Mouse (Mus musculus): ENCODE data around the gene Hist1h4j.
A peak's percentile ranks its signal among the peaks of the same experiment; 100 is the strongest.

The Hist1h4j gene

DNA sequence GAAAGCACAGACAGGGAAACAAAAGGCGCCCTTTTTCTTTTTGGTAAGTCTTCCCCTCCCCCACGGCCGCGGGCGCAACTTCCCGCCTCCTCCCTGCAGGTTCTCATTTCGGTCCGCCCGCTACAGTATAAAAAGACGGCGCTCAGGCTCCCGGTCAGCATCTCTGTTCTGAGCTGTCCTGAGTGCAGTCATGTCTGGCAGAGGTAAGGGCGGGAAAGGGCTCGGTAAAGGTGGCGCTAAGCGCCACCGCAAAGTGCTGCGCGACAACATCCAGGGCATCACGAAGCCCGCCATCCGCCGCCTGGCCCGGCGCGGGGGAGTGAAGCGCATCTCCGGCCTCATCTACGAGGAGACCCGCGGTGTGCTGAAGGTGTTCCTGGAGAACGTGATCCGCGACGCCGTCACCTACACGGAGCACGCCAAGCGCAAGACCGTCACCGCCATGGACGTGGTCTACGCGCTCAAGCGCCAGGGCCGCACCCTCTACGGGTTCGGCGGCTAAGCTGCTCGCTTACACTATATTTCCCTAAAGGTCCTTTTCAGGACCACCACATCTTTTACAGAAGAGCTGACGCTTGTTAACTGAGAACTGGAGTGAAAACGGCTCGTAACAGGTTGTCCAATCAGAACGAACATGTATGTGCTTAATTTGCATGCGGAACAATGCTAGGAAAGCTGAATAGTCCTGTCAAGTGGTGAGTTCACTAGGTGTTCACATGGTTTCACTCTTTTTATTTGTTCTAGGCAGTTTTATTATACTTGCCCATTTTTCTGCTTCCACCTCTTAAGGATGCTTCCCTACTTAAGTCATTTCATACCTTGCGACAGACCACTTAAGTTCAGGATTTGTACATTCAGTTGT is at the start of gene Hist1h4j:
Gene Hist1h4j, plus strand, starts transcription at position 159 of the 862 bp plus-strand sequence.
- peak; percentile 94 for DNase-seq (ENCODE audit: low read depth, low spot score)

DNA sequence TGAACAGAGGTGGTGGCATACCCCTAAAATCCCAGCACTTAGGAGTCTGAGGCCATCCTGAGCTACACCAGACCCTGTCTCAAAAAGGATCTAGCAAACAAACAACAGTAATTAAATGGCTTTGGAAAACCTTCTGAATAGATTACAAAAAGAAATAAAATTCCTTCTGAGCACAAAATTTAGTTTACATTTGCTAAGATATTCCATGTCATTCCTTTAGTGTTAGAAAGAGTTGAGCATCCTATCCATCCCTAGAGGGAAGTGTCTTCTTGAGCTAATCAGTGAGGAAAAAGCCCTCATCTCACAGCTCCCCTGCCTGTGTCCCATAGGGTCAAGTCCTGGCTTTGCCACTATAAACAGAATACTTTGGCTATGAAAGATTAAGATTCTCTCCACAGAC is 37.1 kb upstream of the Hist1h4j start, which contains the start of gene Olfr1359:
Gene Olfr1359, plus strand, starts transcription at position 301 of the 400 bp plus-strand sequence.
- no peak for DNase-seq (ENCODE audit: low read depth, low spot score)

DNA sequence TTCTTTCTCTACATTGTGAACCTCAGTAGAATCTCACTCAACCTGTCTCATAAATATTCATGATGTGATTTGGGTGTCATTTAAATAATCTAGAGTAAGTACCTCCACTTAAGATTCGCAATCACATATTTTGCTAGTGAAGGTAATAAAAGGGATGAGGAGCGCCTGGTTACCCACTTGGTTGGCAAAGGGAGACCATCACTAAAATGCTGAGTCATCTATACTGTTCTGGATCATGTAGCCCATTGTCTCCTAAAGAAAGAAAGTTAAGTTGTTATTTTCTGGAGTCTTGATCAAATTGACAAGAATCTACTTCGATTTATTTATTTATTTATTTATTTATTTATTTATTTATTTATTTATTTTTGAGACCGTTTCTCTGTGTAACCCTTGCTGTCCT is 28.2 kb upstream of the Hist1h4j start:
- DNase-seq (ENCODE audit: low read depth, low spot score) = no peak

DNA sequence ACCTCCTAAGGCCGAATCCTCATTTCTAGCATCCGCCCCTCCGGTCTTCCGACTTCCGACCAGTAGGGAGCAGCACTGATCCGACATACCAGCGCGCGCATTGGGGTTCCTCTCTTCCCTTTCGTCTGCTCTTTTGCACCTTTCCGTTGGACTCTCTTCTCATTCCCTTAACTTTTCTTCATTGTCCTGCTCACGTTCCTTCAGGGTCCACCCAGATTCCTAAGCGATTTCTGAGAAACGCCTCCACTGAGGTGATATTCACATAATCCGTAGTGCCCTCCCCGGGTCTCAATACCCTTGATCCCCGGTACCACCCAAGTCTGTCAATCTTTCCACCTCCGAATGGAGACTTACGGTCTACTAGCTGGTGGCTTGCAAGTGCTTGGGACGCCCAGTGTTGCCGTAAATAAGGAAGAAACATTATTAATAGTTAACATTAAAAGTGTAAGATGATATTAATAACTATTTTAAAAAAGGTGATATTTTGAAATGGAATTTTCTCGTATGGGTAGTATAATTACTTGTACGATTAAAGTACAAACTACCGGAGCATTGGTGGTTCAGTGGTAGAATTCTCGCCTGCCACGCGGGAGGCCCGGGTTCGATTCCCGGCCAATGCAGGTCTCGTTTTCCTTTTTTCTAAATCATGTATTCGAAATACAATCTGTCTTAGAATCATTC is 24.7 kb upstream of the Hist1h4j start:
- peak; percentile 91 for DNase-seq (ENCODE audit: low read depth, low spot score)

DNA sequence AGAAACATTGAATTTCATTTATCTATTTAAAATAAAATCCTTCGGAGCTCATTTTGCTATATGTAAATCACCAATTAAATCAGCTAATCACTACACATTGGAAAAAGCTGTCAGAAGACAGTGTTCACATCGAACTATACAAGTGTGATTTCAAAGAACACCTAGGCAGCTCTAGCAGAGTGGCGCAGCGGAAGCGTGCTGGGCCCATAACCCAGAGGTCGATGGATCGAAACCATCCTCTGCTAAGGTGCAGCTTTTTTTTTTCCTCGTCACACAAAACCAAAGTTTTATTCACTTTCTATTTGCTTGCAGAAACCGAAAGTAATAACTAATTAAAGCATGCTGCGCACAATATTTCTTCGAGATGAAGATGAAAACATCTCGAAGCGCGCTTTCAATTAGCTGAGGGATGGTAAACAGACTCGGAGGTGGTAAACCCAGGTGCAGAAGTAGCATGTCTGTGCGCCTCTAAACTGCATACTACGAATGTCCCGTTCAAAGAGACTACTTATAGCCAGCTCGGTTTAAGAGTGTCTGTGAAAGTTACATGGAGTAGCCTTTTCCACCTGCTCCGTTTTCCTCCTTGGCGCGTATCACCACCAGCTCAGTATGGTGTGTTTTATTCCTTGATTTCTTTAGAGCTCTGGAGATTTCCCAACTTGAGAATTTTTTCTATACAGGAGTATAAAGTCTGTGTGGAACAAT is 23.9 kb upstream of the Hist1h4j start:
- DNase-seq (ENCODE audit: low read depth, low spot score) = peak; percentile 74

DNA sequence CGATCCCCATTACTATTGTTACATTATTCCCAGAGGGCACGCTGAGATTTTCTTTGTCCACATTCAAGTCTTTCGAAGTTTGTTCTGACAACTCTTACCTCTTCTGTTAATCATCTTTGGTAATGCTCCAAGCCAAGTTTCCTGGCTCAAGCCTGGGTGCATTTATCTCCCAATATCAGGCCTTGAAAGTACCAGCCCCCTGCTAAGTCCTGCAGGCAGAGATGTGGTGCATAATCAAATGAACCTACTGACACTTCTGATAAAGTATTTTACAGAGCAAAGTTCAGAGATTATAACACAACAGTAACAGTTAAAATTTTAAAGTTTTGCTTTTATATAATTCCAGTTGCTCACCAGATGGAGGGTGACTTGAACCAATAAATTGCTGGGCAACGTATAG is 23.2 kb upstream of the Hist1h4j start:
- no peak for DNase-seq (ENCODE audit: low read depth, low spot score)

DNA sequence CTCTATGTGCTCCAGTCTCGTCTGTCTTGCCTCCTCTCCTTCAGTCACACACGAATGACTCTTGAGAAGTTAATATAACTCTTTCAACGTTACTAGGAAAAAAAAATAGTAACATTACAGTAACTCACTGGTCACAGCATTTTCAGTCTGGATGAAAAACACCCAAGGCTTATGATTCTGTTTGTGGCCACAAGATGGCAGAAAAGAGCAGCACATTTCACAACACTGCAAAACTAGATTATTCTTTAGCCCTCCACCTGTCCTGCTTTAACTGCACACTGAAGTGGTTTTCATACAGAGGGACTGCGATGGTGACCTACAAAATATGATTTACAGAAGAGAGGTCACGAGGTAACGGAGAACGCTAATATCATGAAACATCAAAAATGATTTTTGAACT is 20.1 kb upstream of the Hist1h4j start:
- peak; percentile 73 for DNase-seq (ENCODE audit: low read depth, low spot score)

DNA sequence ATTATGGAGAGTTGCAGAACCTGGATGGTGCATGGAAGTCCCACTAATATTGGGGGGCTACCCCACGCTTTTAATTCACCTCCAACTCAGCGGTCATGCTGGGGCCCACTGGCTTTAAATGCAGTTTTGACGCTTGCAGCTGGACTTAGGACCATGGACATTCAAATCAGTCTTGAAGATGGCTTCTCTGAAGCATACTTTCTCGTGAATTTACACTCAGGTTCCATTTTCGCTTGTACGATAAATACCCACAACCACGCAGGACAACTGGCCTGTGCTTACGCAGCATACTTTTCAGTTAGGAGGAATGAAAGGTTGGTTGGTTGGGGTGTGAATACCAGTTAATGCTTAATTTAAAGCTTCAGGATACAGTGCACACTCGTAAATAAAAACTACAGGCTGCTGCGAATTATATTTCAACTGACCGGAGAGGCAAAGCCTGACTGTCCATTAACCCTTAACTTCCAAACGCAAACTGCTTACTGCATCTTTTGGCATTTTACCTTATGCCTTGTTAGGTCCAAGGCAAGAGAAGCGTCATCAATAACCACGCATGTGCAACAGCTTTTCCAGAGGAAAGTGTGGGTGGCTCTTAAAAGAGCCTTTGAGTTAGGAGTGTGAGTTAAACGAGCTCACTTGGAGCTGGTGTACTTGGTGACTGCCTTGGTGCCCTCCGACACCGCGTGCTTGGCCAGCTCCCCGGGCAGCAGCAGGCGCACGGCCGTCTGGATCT is 19.6 kb upstream of the Hist1h4j start:
- peak; percentile 52 for DNase-seq (ENCODE audit: low read depth, low spot score)

DNA sequence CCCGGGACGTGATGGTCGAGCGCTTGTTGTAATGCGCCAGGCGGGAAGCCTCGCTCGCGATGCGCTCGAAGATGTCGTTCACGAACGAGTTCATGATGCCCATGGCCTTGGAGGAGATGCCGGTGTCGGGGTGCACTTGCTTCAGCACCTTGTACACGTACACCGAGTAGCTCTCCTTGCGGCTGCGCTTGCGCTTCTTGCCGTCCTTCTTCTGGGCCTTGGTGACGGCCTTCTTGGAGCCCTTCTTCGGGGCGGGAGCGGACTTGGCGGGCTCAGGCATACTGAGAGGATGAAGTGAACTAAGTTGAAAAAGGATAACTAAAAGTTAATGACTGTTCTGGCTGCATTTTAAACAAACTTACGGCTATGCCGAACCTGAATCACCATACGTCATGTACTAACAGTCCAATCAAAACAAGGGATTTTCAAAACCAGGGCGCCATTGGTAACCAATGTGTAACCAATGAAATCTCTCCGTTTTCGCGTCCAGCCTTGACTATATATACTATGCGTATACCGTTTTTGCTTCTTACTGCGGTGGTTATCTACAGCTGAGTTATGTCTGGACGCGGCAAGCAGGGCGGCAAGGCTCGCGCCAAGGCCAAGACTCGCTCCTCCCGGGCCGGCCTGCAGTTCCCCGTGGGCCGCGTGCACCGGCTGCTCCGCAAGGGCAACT is 18.9 kb upstream of the Hist1h4j start, which contains the start of the genes Hist1h2bl and Hist1h2ai:
Gene Hist1h2bl, minus strand, starts transcription at position 280 of the 676 bp plus-strand sequence.
Gene Hist1h2ai, plus strand, starts transcription at position 559 of the 676 bp plus-strand sequence.
- peak; percentile 95 for DNase-seq (ENCODE audit: low read depth, low spot score)

DNA sequence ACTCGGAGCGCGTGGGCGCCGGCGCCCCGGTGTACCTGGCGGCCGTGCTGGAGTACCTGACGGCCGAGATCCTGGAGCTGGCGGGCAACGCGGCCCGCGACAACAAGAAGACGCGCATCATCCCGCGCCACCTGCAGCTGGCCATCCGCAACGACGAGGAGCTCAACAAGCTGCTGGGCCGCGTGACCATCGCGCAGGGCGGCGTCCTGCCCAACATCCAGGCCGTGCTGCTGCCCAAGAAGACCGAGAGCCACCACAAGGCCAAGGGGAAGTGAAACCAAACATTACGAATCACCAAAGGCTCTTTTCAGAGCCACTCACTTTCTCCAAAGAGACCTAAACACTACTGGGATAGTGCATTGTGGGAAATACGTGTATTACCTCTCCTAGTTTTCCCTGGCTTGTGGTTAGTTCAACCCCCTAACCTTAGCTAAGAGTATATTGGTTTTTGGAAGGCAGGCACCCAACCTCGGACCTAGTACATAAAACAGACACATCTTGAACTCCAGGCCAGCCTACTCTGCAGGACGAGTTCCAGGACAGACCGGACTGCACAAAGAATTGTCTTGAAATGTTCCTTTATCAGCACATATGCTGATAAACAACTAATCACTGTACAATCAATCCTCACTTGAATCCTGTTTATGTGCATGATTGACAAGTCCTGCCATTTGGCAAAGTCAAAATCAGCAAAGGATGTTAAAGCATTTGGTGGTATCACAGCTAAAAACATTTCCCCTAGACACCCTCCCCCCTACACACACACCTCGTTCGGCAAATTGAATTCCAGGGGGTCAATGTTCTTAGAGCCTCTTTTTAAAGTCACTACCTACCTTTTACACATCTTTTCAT is 18.1 kb upstream of the Hist1h4j start:
- peak; percentile 78 for DNase-seq (ENCODE audit: low read depth, low spot score)

DNA sequence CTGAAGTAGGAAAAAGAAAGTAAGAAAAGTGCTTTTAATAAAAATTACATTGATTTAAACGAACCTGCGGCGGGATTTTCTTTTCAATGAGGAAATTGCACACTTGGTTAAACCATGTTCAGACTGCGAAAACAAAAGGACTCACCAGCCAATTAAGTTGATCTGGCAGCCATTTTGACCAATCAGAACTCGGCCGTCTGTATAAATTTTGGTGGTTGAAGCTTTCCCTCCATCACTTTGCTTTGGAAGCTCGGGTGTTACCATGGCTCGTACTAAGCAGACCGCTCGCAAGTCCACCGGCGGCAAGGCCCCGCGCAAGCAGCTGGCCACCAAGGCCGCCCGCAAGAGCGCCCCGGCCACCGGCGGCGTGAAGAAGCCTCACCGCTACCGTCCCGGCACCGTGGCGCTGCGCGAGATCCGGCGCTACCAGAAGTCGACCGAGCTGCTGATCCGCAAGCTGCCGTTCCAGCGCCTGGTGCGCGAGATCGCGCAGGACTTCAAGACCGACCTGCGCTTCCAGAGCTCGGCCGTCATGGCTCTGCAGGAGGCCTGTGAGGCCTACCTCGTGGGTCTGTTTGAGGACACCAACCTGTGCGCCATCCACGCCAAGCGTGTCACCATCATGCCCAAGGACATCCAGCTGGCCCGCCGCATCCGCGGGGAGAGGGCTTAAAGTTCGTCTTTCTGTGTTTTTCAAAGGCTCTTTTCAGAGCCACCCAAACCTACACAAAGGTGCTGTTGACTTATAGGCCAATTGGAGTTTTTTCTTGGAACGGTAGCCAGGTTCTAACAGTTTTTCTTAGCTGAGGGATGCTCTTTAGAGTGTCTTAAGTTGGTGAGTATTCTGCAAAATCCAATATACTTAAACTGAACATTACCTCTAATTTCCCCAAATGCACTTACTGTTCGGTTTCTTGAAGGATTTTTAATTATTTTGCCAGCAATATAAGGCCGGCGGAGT is 17.2 kb upstream of the Hist1h4j start, which contains the start of gene Hist1h3h:
Gene Hist1h3h, plus strand, starts transcription at position 263 of the 961 bp plus-strand sequence.
- DNase-seq (ENCODE audit: low read depth, low spot score) = peak; percentile 92

DNA sequence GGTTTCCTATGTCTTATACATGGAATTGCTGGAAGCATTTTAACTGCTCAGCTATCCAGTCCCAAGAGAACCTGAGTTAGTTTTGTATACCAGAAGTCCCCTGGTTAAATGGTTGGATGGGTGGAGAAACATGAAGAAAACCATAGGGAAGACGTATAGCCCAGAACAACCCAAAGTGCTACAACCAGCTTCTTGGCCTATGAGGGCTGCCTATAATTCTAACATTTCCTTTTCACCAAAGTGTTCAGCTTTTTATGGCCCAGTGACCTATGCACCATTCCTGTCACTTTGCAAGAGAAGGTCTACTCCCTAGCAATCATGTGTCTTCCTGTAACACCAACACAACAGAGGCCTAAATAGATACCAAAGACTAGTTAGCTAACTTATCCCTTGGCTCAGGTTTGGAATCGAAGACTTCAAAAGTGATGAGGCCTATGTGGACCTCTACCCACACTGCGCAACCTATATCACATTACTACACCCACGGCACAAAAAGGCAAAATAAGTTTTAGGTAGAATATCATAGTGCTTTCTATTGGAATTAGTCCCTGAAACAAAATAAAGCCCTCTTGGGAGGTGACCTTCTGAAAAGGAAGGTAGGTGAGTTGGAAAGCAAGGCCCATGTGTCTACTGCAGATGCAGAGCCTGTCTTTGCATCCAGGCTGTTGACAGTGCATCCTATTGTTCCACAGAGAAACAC is 16.3 kb upstream of the Hist1h4j start:
- DNase-seq (ENCODE audit: low read depth, low spot score) = peak; percentile 75

DNA sequence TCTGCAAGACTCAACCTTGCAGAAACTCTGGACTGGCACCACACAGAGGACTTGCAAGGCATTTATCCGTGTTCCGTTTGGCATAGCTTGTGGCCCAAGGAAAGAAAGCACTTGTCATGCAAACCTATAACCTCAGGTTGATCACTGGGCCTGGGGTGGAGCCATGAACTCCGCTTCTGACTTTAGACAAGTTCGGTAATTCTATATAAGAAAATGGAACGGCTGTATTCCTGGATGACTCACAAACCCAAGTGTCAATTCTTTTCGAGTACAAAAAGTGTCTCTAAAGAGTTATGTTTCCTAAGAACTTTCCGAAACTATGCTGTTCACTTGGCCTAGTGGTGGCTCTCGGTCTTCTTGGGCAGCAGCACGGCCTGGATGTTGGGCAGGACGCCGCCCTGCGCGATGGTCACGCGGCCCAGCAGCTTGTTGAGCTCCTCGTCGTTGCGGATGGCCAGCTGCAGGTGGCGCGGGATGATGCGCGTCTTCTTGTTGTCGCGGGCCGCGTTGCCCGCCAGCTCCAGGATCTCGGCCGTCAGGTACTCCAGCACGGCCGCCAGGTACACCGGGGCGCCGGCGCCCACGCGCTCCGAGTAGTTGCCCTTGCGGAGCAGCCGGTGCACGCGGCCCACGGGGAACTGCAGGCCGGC is 13.6 kb upstream of the Hist1h4j start:
- peak; percentile 70 for DNase-seq (ENCODE audit: low read depth, low spot score)

DNA sequence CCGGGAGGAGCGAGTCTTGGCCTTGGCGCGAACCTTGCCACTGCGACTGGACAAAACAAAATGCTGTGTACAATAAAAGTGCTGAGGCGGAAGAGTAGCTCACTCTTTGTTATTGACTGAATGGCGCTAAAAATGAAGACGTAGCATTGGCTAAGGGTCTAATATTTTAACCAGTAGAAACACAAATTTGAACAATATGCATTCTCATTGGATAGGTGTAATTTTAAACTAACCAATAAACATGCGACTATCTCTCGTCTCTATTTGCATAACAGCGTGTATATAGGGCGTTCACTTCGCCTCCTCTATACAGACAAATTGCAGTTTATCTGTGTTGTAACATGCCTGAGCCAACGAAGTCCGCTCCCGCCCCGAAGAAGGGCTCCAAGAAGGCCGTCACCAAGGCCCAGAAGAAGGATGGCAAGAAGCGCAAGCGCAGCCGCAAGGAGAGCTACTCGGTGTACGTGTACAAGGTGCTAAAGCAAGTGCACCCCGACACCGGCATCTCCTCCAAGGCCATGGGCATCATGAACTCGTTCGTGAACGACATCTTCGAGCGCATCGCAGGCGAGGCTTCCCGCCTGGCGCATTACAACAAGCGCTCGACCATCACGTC is 13.0 kb upstream of the Hist1h4j start, which contains the start of gene Hist1h2bm:
Gene Hist1h2bm, plus strand, starts transcription at position 288 of the 616 bp plus-strand sequence.
- DNase-seq (ENCODE audit: low read depth, low spot score) = peak; percentile 91

DNA sequence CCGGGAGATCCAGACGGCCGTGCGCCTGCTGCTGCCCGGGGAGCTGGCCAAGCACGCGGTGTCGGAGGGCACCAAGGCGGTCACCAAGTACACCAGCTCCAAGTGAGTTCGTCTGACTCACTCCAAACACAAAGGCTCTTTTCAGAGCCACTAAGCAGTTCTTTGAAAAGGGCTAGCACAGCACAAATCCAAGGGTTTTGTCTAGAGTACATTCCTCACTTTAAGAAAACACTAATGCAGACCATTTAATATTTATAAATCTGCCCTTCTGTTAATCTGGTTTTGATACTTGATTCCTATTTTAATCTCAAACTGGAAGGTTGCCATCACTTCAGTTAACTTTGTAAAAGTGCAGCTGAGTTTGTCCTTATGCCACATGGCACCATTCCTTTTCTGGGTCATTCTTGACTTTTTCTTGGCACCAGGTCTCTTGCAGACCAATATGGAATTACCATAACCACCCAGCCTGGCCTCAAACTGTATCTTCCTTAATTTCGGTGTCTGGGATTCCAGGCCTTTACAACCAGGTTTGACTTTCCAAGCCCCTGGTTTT is 12.4 kb upstream of the Hist1h4j start:
- DNase-seq (ENCODE audit: low read depth, low spot score) = peak; percentile 44

Data from ZHBTc4 (cell line).